Mouse (Mus musculus) frontal cortex, postnatal 25 days (tissue): ENCODE measurements around the gene Galnt15.

Experiments used
- DNase-seq, 2 experiments: peaks; one replicate each; pipeline ENCODE4 v3.0.0; 2022; ENCODE audit warnings: low spot score in 2 of 2

The Galnt15 gene

DNA sequence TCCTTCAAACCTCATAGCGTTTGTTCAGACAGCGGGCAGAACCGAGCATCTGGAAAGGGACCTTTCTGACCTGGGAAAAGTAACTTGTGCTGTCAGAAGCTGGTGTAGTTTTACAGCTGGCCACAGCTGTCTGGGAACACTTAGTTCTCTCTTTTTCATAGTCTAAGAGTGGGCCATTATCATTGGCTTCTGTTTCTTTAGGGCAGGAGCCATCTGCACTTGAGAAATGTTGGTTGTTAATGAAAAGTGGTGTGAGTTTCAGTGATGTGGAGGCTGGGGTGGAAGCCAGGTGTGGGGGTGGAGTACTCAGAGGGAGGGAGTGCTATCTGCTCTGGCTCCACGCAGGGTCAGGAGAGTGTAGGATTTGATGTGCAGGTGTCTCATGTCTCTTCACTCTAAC, 62.3 kb downstream of the Galnt15 start:
- DNase-seq = no peak

DNA sequence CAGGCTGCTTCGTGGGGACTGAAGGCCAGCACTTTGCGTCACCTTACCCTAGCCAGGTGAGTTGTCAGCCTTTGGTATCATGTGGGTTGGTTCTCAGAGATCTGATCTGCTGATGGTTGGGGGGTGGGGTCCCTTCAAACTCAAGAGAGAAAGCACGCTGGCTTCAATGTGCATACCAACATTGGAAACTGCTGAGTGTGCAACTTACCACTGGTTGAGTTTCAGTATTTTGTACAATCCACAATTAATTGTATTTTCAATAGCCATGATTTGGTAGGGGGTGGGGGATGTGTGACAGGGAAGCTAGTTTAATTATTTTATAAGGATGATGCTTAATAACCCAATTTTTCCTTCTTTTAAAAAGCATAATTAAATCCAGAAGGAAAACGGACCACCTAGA, 62.9 kb downstream of the Galnt15 start:
- DNase-seq = no peak

DNA sequence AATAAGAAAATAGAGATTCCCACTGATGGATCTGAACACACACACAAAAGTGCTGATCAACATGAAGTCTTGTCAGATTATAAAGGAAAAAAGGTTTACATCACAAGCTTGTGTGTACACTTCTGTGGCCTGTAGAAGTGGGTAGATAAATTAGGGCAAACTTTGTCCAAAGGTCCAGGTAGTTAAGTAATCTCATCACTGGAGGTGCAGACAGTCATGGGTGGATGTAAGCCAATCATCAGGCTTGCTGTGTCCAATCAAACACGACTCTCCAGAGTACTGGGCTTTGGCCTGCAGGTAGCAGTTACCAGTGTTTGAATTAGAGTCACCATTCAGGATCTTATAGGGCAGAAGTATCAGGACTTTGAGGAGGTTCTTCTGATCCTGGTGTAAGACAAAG, 64.2 kb downstream of the Galnt15 start:
- DNase-seq = no peak

DNA sequence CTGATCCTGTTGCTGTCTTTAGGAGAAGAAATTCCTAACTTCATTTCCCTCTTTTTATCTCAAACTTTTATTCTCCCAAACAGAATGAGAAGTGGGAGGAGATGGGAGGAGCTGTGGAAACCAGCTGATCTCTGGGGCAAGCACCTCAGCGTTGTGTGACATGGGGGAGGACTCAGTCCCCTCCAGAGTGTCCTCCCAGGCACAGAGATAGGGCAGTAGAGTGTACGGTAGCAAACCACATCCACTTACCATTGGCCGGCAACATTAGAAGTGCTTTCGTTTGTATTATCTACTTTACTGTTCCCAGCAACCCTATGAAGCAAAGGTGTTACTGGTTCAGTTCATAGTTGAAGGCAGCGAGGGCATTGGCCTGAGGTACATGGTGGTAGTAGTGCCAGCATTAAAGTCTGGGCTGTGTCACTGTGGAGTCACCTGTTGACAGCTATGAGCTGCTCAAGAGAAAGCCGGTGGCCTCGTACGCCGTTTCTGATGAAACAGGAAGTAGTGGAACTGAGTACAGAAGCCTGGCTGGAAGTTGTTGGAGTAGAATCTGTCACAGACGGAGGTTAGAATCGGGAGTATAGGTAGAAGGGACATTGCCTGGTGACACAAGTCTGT, 64.8 kb downstream of the Galnt15 start:
- DNase-seq = no peak

DNA sequence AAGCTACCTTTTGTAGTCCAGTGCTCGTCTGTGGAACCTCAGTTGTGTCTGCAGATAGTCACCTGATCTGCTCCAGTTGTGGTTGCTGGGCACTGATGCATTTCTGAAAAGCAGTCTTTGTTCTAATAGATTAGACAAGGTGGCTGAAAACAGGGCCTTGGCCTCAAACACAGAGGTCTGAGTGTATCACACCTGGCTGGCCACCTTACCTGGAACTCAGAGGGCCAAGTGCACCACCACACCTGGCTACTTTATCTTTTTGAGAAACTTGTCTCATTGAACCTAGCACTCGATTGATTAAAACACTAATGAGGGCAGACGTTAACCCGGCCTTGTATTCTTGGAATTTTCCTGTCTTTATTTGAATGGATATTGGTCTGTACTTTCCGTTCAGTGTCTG, 66.9 kb downstream of the Galnt15 start:
- no peak for DNase-seq

DNA sequence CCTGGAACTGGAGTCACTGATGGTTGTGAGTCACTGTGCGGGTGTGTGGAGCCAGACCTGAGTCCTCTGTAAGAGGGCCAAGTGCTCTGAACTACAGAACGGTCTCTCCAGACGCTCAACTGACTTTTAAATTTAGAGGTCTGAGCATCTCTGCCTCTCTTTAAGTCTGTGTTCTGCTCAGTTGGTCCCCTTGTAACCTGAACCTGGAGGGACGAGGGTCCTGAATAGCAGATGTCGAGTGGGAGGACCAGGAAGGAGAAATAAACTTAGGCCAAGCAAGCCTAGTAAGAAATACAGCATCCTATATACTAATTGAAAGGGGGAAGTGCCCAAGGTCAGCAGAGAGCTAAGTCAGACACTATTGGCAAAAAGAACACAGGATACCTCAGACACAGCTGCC, 68.0 kb downstream of the Galnt15 start:
- no peak for DNase-seq

DNA sequence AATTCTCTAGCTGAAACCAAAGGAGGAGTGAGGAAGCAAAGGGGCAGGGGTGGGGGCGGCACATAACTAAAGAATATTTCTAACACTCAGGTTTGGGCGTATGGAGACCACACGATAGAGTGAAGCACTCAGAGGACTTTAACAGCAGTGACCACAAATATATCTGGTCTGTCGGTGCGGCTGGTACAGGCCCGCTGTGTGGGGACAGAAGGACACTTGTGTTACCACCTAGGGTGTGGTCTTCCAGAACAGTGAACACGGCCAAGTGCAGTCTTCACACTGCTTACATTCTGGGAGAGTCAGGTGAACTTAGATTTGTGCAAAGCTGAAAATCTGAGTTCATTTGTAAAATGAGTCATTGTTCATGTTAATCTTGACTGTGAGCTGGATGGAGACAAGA, 68.9 kb downstream of the Galnt15 start:
- DNase-seq = no peak

DNA sequence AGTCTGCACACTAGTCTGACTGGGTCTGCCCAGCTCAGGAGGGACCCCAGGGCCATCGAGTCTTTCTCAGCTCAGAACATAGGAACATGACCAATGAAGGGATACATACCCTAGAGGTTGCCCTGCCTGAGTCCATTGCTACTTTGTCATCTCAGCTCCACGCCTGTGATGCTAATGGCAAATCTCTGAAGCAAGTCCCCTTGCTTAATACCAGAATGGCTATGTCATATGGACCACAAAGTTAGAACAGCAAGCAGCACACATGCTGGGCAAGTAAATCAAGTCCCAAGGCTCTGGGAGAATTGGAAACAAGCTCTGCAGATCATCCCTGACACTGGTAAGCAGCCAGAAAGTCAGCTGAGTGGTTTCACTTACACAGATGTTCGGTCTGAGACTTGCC, 70.2 kb downstream of the Galnt15 start:
- no peak for DNase-seq

DNA sequence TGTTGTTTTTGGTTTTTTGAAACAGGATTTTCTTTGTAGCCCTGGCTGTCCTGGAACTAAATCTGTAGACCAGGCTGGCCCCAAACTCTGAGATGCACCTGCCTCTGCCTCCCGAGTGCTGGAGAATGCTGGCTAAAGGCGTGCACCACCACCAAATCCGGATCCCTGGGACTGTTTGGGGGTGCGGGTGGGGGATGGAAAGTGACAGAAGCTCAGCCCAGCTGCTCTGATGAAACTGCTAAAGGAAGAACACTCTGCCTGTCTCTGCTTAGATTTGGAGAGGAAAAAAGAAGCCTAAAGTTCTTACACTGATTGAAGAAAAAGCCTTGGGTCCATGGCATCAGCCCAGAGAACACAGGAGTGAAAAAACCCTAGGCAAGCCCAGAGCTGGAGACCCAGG, 74.8 kb downstream of the Galnt15 start:
- no peak for DNase-seq

DNA sequence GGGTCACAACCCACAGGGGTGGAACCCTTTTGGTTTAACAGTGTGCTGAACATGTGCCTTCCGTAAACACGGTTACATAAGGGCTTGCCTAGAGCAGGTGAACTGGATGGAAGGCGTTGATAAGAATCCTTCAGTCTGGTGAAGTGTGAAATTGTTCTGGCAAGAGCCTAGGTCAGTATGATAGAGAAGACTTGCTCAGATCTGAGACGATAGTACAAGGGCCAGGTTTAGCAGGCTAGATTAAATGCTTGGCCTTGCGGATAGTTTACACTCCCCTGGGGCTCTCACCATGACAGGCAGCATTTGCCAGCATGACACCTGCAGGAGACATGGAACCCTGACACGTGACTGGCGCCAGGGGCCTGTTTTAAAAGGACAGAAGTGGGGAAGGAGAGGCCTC, 76.9 kb downstream of the Galnt15 start:
- DNase-seq = no peak

DNA sequence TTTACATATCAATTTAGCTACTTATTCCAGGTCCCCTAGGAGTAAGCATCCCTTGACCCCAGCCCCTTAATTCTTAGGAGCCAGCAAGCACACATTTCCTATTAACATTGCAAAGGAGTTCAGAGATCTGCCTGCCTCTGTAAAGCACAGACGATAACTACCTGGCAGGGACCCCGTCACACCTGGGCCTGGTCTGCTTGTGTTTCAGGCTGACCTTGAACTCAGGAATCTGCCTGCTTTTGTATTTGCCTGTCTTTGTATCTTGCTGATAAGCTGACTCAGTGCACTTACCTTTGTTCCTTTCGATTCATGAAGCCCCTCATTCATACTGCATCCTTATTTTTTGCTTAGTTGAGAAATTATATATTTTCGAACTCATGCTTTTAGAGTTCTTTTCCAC, 78.1 kb downstream of the Galnt15 start:
- DNase-seq = no peak
